Mouse (Mus musculus): ENCODE data around the gene Ptgir.
A peak's percentile ranks its signal among the peaks of the same experiment; 100 is the strongest.

Ptgir gene

GRCm38 (mm10) chr7:16892352-16892730 lies 13.9 kb upstream of the Ptgir start:
- no peak for DNase-seq

- DNase-seq: no peak
Measured at GRCm38 (mm10) chr7:16893612-16894011, 12.7 kb upstream of the Ptgir start.

DNA sequence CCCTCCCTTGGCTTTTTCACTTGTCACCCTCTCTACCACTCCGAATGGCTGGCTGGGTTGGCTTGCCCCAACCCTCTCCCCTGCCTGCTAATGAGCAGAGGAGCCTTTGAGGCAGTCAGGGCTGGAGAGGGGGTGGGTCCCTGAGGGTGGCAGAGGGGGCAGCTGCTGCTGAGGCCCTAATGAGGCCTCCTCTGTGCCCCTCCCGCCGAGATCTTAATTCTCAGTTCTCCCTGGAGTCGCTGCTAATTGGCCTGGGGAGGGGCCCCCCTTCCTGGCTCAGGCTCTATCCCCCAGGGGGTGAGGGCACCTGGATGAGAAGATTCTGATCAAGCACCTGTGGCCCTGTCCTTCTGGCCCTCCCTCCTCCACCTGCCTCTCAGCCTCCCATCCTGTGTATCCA lies 12.0 kb upstream of the Ptgir start:
- DNase-seq: no peak

GRCm38 (mm10) chr7:16895000-16895399 lies 11.3 kb upstream of the Ptgir start:
- DNase-seq: peak; percentile 70

- DNase-seq: no peak
Measured at GRCm38 (mm10) chr7:16895511-16895910, 10.8 kb upstream of the Ptgir start.

- DNase-seq: no peak
Measured at GRCm38 (mm10) chr7:16900526-16900925, 5.8 kb upstream of the Ptgir start.

GRCm38 (mm10) chr7:16903439-16903955 lies 2.8 kb upstream of the Ptgir start:
- no peak for DNase-seq

GRCm38 (mm10) chr7:16904120-16904675 lies 2.1 kb upstream of the Ptgir start:
- DNase-seq: no peak

DNA sequence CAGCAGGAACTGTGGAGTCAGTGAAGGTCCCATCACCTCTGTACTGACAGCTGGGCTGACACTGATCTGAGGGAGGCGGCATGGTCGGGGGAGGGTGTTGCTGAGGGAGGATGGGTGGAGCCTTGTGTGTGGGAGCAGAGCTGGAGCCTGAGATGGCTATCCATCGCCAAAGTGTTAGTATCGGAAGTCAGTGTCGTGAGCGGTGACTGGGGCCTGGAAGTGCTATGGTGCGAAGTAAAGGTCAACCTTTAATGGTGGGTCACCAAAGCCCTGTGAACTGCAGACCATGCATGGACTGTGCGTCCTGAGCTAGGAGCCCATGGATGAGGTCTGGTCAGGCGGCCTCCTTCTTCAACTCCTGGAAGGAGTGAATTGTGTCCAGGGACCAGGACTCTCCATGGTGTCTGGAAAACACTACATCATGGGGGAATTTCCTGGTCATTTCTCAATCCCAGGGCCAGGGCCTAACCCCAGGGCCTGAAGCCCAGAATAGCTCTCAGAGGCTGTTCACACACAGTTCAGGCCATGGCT lies 734 bp upstream of the Ptgir start:
- no peak for DNase-seq

DNA sequence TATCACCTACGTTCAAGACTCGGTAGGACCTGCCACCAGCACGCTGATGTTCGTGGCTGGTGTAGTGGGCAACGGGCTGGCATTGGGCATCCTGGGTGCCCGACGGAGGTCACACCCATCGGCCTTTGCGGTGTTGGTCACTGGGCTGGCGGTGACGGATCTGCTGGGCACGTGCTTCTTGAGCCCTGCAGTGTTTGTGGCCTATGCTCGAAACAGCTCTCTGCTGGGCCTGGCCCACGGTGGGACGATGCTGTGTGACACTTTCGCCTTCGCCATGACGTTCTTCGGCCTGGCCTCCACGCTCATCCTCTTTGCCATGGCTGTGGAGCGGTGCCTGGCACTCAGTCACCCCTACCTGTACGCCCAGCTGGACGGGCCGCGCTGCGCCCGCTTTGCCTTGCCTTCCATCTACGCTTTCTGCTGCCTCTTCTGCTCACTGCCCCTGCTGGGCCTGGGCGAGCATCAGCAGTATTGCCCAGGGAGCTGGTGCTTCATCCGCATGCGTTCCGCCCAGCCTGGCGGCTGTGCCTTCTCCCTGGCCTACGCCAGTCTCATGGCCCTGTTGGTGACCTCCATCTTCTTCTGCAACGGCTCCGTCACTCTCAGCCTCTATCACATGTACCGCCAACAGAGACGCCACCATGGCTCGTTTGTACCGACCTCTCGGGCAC lies 734 bp downstream of the Ptgir start:
- no peak for DNase-seq

GRCm38 (mm10) chr7:16907842-16908241 lies 1.6 kb downstream of the Ptgir start:
- DNase-seq: no peak

DNA sequence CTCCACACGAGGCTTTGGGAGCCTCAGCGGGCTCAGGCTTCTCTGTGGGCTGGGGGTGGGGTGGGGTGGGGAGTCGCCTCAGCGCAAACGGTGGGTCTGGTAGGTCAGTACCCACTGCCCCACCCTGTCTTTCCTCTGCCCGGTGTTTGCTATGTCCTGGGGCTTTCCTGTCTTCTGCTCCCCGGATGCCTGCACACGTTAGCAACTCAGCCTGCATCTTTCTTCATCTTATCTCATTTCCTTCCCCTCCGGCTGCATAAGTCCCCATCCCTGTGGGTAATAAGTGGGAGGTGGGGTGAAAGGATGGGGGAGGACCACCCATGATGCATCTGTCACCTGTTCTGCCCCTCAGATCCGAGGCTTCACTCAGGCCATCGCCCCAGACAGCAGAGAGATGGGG lies 2.1 kb downstream of the Ptgir start:
- DNase-seq: no peak

GRCm38 (mm10) chr7:16908859-16909258 lies 2.6 kb downstream of the Ptgir start:
- DNase-seq: no peak

DNA sequence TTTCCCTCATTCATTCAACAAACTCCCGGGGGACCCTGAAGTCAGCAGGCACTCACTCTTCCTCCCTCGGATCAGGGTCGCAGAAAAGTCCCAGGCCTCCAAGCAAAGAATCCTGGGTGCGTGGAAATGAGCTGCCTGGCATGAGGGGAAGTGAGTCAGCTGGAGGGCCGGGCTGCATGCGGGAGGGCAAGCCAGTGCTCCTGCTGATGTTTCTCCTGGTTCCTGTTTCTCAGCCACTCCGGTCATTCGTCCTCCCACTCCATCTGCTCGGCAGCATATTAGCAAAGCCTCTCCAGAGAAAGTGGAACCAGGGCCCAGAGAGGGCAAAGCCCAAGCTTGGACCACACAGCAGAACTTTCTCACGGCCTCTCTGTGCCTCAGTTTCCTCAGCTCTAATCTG lies 3.6 kb downstream of the Ptgir start:
- DNase-seq: no peak

DNA sequence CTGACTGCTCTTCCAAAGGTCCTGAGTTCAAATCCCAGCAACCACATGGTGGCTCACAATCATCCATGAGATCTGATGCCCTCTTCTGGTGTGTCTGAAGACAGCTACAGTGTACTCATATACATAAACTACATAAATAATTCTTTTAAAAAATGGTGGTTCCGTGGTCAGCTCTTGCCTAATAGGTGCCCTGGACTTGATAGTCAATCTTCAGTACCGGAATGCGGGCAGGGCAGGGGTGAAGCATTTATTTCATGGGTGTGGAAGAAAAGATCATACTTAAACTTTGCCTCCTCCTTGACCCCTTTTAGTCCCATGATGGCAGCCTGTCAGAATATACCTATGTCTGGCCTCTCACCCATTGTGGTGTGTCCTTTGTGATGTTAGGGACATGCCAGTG lies 5.6 kb downstream of the Ptgir start:
- no peak for DNase-seq

- no peak for DNase-seq
Measured at GRCm38 (mm10) chr7:16912360-16912759, 6.1 kb downstream of the Ptgir start.

DNA sequence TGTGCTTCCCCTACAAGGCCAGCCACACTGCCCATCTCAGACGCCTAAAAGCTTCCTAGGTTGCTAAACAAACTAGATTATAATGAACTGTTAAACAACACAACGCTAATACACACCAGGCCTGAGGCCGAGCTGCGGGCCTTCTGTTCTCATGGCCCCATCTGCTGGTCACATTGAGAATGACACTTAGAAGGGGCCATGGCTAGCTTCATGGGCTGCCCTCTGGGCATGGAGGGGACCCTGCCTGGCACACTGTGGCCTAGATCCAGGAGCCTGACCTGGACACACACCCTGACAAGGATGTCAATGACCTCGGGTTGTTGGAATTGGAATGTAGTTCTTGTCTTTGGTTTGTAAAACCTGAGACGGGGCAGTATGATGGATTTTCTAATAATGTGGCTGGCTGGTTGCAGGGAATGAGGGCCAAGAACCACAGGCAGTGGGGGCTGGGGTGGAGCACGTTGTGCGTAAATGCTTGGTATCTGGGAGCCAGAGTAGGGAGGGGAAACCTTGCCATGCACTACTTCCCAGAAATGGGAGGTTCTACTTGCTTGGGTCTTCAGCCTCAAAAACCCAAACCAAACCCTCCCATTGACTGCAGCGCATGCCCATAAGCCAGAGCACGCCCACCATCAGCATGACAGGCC lies 7.6 kb downstream of the Ptgir start:
- DNase-seq: peak; percentile 77

- no peak for DNase-seq
Measured at GRCm38 (mm10) chr7:16914453-16915343, 8.4 kb downstream of the Ptgir start.

DNA sequence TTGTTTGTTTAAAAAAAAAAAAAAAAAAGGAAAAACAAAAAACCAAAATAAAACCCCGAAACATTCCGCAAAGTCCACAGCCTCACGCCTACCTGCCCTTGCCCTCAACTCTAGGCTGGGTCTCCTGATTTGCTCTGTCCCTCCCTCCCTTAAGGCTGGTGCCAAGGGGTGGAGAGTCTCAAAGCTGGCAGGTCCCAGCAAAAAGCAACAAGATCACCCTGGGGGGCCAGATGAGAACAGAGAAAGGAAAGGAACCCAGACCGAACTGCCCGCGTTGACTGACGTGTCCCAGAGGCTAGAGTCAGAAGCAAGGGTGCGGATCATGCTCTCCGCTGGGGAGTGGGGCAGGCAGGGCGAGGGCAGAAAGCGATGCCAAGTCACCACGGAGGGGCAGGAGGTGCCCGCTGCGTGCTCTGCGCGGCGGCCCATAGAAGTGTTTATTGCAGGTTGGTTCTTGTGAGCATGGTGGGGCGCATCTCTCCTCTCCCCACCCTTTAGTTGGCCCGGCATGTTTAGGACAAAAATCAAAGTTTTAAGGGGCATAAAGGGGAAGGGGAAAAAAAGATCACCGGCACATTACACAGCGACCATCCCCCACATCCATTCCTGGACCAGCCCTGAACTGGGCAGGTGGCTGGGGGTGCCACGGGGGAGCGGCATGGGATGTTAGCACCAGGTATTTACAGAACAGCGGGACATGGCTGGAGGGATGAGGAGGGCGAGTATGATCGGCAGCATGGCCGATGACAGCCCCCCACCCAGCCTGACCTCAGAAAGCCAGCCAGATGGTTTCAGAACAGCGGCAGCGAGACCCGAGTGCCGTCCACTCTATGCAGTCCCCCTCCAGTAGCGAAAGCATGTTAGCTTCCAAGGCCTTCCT lies 9.4 kb downstream of the Ptgir start:
- no peak for DNase-seq

- no peak for DNase-seq
Measured at GRCm38 (mm10) chr7:16916342-16917265, 10.3 kb downstream of the Ptgir start.

GRCm38 (mm10) chr7:16917447-16917846 lies 11.2 kb downstream of the Ptgir start:
- no peak for DNase-seq
